Mouse (Mus musculus): ENCODE measurements around the gene Slc25a13. TPM values are rescaled to one million over a fixed set of nuclear protein-coding genes. Genes with fewer than 3 reads are reported as not detected.
"Not testable (repeated sequence)": the region's sequence is repeated elsewhere in the genome, so short reads cannot be mapped to it uniquely, and the experiment has no call there.

Gene Slc25a13
- polyA plus RNA-seq, 1 experiment: 0.16 TPM

DNA sequence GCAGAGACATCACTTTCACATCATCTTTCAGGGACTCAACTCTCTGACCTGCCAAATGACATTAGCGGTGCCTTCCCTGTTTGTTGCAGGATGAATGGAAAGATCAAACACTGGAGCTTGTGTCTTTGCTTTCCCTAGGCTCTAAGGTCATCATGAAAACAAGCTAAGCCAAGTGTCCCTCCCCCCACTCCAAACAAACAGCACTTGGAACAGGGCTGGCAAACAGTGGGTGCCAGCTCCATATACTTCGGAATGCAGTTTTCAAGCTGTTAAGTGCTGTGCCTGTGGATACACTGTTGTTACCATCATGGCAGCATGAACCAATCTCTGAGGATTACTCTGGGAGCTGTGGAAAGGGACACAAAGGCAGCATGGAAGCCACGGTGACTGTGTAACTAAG is 9.1 kb downstream of the Slc25a13 start:
- TF ChIP-seq TAL1 (IDR thresholded peaks at IDR 0.05; ENCODE audit: low read length) (no peak), GATA1 (IDR thresholded peaks at IDR 0.05; ENCODE audit: low read length) (no peak)
- Histone ChIP-seq H3K4me1 (ENCODE audit: control insufficient read depth) (peaks cover 47% of the 10 kb centered on the region), H3K36me3 (ENCODE audit: control insufficient read depth) (peaks cover 6% of the 10 kb centered on the region), H3K27me3 (ENCODE audit: control insufficient read depth) (no peaks in the 10 kb centered on the region), H3K9me3 (ENCODE audit: control insufficient read depth, low read length) (no peaks in the 10 kb centered on the region), H3K4me3 (replicated peaks) (no peak overlapping the region)

DNA sequence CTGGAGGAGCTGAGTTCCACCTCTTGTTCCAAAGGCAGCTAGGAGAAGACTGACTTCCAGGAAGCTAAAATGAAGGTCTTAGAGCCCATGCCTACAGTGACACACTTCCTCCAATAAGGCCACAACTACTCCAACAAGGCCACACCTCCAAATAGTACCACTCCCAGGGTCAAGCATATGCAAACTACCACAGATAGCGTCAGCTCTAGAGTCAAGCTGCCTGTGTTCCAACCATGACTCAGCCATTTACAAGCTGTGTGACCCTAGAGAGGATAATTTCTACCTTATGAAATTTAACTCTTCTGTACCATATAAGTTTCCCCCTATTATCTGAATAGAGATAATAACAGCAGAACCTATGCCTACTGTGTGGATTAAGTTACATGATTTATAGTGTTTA is 9.6 kb downstream of the Slc25a13 start:
- TF ChIP-seq GATA1 (IDR thresholded peaks at IDR 0.05; ENCODE audit: low read length): no peak
- no peak for TF ChIP-seq TAL1 (IDR thresholded peaks at IDR 0.05; ENCODE audit: low read length)
- H3K27me3 ChIP-seq (ENCODE audit: control insufficient read depth): no peaks in the 10 kb centered on the region
- H3K9me3 ChIP-seq (ENCODE audit: control insufficient read depth, low read length): no peaks in the 10 kb centered on the region
- H3K4me1 ChIP-seq (ENCODE audit: control insufficient read depth): peaks cover 46% of the 10 kb centered on the region
- H3K36me3 ChIP-seq (ENCODE audit: control insufficient read depth): peaks cover 4% of the 10 kb centered on the region
- no peak overlapping the region for H3K4me3 ChIP-seq (replicated peaks)

DNA sequence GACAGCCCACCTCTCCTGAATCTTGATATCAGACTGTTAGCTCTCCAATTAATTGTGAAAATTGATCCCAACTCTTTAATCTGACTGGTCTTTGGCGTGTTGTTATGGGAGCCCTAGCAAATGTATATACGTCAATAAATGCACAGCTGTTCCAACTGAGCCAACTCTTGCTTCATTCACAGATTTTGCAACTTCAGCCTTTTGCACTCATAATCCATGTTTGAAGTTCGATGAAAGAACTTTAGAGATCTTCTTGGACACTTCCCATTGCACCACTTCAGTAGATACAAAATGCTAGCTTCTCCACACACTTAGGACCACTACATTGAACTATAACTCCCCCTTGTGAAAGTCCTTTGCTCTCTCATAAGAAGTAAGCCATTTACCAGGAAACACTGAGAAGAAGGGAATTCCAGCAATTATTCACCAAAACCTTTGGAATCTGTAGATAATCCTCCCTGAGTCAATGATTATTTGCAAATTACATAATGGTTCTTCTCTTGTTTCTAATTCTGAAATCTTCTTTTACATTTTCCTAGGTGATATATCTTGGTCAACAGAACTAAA is 11.3 kb downstream of the Slc25a13 start:
- H3K36me3 ChIP-seq (ENCODE audit: control insufficient read depth): peaks cover 2% of the 10 kb centered on the region
- H3K9me3 ChIP-seq (ENCODE audit: control insufficient read depth, low read length): no peaks in the 10 kb centered on the region
- no peak overlapping the region for H3K4me3 ChIP-seq (replicated peaks)
- TF ChIP-seq GATA1 (IDR thresholded peaks at IDR 0.05; ENCODE audit: low read length): no peak
- no peak for TF ChIP-seq TAL1 (IDR thresholded peaks at IDR 0.05; ENCODE audit: low read length)
- peaks cover 43% of the 10 kb centered on the region for H3K4me1 ChIP-seq (ENCODE audit: control insufficient read depth)
- H3K27me3 ChIP-seq (ENCODE audit: control insufficient read depth): no peaks in the 10 kb centered on the region

DNA sequence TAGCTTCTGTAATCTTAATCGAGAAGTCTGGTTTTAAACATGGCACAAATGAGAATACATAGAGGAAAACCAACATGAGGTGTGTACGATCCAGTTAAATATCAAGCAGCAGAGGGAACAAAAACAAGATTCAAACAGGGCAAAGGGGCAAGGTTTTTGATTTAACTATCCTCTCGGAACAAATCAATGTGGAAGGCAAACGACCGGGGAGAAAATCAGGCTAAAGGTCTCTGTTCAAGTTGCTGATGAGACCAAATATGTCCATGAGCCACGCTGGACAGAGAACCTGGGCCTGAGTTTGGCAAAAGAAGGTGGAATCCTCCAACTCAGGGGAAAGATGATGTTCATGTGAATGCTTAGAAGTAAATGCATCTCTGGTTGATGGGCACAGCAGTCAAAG is 14.5 kb downstream of the Slc25a13 start:
- TF ChIP-seq GATA1 (IDR thresholded peaks at IDR 0.05; ENCODE audit: low read length): no peak
- no peak for TF ChIP-seq TAL1 (IDR thresholded peaks at IDR 0.05; ENCODE audit: low read length)
- no peaks in the 10 kb centered on the region for H3K9me3 ChIP-seq (ENCODE audit: control insufficient read depth, low read length)
- H3K36me3 ChIP-seq (ENCODE audit: control insufficient read depth): peaks cover 4% of the 10 kb centered on the region; the same call in 1 of the 2 replicates
- no peaks in the 10 kb centered on the region for H3K27me3 ChIP-seq (ENCODE audit: control insufficient read depth)
- H3K4me1 ChIP-seq (ENCODE audit: control insufficient read depth): peaks cover 11% of the 10 kb centered on the region
- no peak overlapping the region for H3K4me3 ChIP-seq (replicated peaks)

DNA sequence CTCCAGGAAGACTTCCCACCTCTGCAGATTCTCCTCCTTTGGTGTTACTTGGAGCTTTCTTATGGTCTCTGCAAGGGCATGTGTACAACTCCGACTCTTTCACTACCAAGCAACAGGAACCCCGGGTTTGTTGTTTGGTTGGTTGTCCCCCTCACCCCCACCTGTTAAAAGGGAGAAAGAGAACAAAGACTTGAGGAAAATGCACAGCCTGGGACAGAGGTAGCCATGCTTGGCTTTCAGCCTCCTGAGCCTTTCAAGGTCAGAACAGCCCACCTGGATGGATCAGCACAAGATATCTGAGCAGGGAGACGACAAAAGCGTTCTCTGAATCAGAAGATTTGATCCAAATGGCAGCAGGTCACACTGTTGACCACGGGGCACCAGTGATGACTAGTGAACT is 15.0 kb downstream of the Slc25a13 start:
- H3K36me3 ChIP-seq (ENCODE audit: control insufficient read depth): peaks cover 4% of the 10 kb centered on the region; the same call in 1 of the 2 replicates
- no peak overlapping the region for H3K4me3 ChIP-seq (replicated peaks)
- H3K27me3 ChIP-seq (ENCODE audit: control insufficient read depth): no peaks in the 10 kb centered on the region
- H3K9me3 ChIP-seq (ENCODE audit: control insufficient read depth, low read length): no peaks in the 10 kb centered on the region
- peaks cover 6% of the 10 kb centered on the region for H3K4me1 ChIP-seq (ENCODE audit: control insufficient read depth)
- no peak for TF ChIP-seq TAL1 (IDR thresholded peaks at IDR 0.05; ENCODE audit: low read length)
- no peak for TF ChIP-seq GATA1 (IDR thresholded peaks at IDR 0.05; ENCODE audit: low read length)

DNA sequence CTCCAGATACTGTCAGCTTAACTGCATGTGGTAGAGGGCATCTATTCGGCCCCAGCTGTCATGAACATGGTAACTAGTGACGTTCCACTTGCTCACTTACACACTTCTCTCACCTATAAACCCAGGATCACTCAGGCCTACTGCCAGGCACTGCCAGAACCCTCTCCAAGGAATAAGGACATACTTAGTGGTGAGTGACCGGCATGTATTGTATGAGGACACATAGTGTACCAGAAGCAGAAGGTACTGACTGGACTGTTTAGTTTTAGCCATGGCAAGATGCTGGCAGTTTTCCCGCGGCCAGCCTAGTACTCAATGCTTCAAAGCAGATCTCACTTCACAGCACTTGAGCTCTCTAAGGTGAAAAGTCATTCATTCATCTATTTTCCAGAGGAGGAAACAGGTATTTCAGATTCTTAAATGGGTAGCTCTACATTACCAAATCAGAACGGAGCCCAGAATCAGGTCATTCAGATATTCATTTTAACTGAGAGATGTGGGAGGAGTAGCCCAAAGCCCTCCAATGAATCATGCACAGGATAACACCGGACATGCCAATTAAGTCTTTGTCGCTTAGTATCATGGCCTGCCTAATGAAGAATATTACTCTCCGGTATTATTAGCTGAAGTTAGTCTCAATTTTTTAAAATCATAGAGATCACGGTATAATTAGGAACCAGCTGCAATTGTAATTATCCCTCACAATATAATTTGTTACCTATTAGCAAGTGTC is 17.7 kb downstream of the Slc25a13 start:
- Histone ChIP-seq H3K36me3 (ENCODE audit: control insufficient read depth) (peaks cover 4% of the 10 kb centered on the region; the same call in 1 of the 2 replicates), H3K9me3 (ENCODE audit: control insufficient read depth, low read length) (no peaks in the 10 kb centered on the region)
- TF ChIP-seq TAL1 (IDR thresholded peaks at IDR 0.05; ENCODE audit: low read length) (no peak), GATA1 (IDR thresholded peaks at IDR 0.05; ENCODE audit: low read length) (no peak)

DNA sequence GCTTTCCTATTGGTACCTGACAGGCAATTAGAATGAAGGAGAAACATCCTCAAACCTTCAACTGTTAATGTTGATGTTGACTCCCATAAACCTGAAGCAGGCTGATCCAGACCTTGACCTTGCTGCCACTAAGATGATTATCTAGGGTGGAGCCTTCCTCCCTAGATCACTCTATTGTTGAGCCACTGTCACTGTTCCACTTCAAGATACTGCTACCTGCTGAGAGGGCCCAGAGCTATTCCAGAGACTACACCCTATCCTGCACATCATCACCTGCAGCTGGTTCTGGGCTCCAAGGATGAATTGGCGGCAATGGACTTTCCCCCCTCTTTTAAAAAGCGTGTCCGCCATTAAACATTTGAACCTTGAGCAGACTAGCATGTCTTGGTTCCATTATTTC is 18.9 kb downstream of the Slc25a13 start:
- not testable (repeated sequence) for H3K9me3 ChIP-seq (ENCODE audit: control insufficient read depth, low read length); H3K36me3 ChIP-seq (ENCODE audit: control insufficient read depth); H3K27me3 ChIP-seq (ENCODE audit: control insufficient read depth); H3K4me1 ChIP-seq (ENCODE audit: control insufficient read depth); H3K4me3 ChIP-seq (replicated peaks)

More for the DNA sequence above, 17.7 kb downstream of the Slc25a13 start:
- Histone ChIP-seq H3K27me3 (ENCODE audit: control insufficient read depth) (no peaks in the 10 kb centered on the region), H3K4me3 (replicated peaks) (no peak overlapping the region), H3K4me1 (ENCODE audit: control insufficient read depth) (no peaks in the 10 kb centered on the region)

DNA sequence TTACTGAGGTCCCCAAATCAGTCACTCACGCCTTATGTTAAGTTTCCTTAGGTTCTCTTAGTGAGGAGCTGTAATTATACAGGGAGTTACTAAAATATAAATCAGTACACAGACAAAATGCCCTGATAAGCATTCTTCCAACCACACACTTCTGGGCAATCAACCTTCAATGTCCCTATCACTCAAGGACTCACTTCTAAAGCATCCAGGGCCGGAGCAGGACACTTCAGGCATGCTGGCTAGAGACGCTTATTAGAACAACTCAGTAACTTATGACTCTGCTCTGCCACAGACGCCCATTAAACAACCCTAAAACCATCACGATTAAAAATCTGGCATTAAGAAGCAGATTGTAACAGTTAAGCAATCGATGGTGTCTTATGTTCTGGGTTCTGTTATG is 19.6 kb downstream of the Slc25a13 start:
- Histone ChIP-seq H3K27me3 (ENCODE audit: control insufficient read depth) (no peaks in the 10 kb centered on the region), H3K36me3 (ENCODE audit: control insufficient read depth) (peaks cover 4% of the 10 kb centered on the region; the same call in 1 of the 2 replicates), H3K4me1 (ENCODE audit: control insufficient read depth) (peaks cover 2% of the 10 kb centered on the region; the same call in 1 of the 2 replicates), H3K4me3 (replicated peaks) (no peak overlapping the region), H3K9me3 (ENCODE audit: control insufficient read depth, low read length) (no peaks in the 10 kb centered on the region)
- TF ChIP-seq GATA1 (IDR thresholded peaks at IDR 0.05; ENCODE audit: low read length) (no peak), TAL1 (IDR thresholded peaks at IDR 0.05; ENCODE audit: low read length) (no peak)

DNA sequence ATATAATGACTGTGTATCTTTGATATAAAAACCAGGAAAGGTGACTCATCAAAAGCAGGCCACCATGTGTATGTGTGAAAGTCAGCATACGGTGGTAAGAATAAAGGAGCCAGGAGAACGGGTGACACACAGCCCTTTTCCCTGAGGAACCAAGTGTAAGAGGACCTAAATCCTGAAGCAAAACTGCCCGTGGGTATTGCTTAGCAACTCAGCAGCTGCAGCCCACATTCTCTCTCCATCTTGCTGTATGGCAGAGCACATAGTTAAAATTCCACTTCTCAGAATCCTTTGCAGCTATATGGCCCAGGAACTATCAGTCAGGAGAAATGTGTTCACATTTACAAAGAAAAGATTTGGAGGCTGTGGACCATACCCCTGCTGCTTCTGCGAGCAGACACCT is 20.4 kb downstream of the Slc25a13 start:
- no peak for TF ChIP-seq TAL1 (IDR thresholded peaks at IDR 0.05; ENCODE audit: low read length)
- TF ChIP-seq GATA1 (IDR thresholded peaks at IDR 0.05; ENCODE audit: low read length): no peak
- Histone ChIP-seq H3K9me3 (ENCODE audit: control insufficient read depth, low read length) (no peaks in the 10 kb centered on the region), H3K4me1 (ENCODE audit: control insufficient read depth) (peaks cover 2% of the 10 kb centered on the region; the same call in 1 of the 2 replicates), H3K4me3 (replicated peaks) (no peak overlapping the region), H3K27me3 (ENCODE audit: control insufficient read depth) (no peaks in the 10 kb centered on the region), H3K36me3 (ENCODE audit: control insufficient read depth) (peaks cover 4% of the 10 kb centered on the region; the same call in 1 of the 2 replicates)

All from erythroblast, embryonic 14.5 days (primary cell).